Mouse (Mus musculus): ENCODE results near the gene Sncg.

DNA sequence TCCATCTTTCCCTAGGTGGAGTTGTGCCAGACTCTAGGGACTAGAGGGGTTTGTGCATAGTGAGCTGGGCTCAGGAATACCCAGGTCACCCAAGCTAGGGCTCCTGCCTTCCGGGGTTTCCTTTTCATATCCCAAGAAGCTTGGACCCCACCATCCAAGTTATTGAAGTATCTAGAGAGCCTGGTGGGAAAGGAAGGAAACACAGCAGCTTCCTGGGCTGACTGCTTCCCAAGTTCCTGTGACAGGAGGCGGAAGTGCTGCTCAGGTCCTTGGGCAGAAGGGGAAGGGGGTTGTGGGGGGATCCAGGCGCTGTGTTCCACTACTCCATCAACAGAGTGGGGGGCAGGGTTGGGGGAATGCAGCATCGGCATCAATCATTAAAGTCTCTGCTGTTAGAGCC, 2.5 kb upstream of the Sncg start:
- TF ChIP-seq EP300 (IDR thresholded peaks at IDR 0.05; ENCODE audit: low read depth) (no peak), CTCF (IDR thresholded peaks at IDR 0.05; ENCODE audit: low read depth) (no peak)

All from heart, postnatal 0 days (tissue).